Mouse (Mus musculus): ENCODE measurements at regions not wholly inside any gene's neighbourhood (a gene's known extent, or its start where the extent isn't known, plus 50 kb on each side); places are given as distances from the start of the nearest gene placed in this dataset.
A peak's percentile ranks its signal among the peaks of the same experiment; 100 is the strongest.

- DNase-seq (ENCODE audit: low spot score in 2 of 2): no peak
Observed at GRCm38 (mm10) chr4:66622650-66623394, 204.6 kb upstream of the Tlr4 start.

- DNase-seq (ENCODE audit: low spot score in 2 of 2): no peak
Observed at GRCm38 (mm10) chr4:66618811-66619440, 208.5 kb upstream of the Tlr4 start.

GRCm38 (mm10) chr4:66617743-66618736 is 209.3 kb upstream of the Tlr4 start:
- no peak for DNase-seq (ENCODE audit: low spot score in 2 of 2)

- no peak for DNase-seq (ENCODE audit: low spot score in 2 of 2)
Observed at GRCm38 (mm10) chr4:66617101-66617500, 210.3 kb upstream of the Tlr4 start.

- DNase-seq (ENCODE audit: low spot score in 2 of 2): no peak
Observed at GRCm38 (mm10) chr4:66604849-66605248, 200.4 kb upstream of the Astn2 start.

GRCm38 (mm10) chr4:66598737-66599136 is 194.3 kb upstream of the Astn2 start:
- DNase-seq (ENCODE audit: low spot score in 2 of 2): no peak

- DNase-seq (ENCODE audit: low spot score in 2 of 2): no peak
Observed at GRCm38 (mm10) chr4:66586647-66587046, 182.2 kb upstream of the Astn2 start.

- no peak for DNase-seq (ENCODE audit: low spot score in 2 of 2)
Observed at GRCm38 (mm10) chr4:66586166-66586565, 181.8 kb upstream of the Astn2 start.

GRCm38 (mm10) chr4:66556936-66557335 is 152.5 kb upstream of the Astn2 start:
- no peak for DNase-seq (ENCODE audit: low spot score in 2 of 2)

GRCm38 (mm10) chr4:66550306-66551104 is 146.1 kb upstream of the Astn2 start:
- DNase-seq (ENCODE audit: low spot score in 2 of 2): peak in 1 of 2 experiments; percentile 17

- DNase-seq (ENCODE audit: low spot score in 2 of 2): no peak
Observed at GRCm38 (mm10) chr4:66542833-66543436, 138.5 kb upstream of the Astn2 start.

- no peak for DNase-seq (ENCODE audit: low spot score in 2 of 2)
Observed at GRCm38 (mm10) chr4:66524456-66524855, 120.0 kb upstream of the Astn2 start.

- no peak for DNase-seq (ENCODE audit: low spot score in 2 of 2)
Observed at GRCm38 (mm10) chr4:66523886-66524245, 119.5 kb upstream of the Astn2 start.

GRCm38 (mm10) chr4:66523238-66523885 is 119.0 kb upstream of the Astn2 start:
- DNase-seq (ENCODE audit: low spot score in 2 of 2): peak; percentile 52 to 77

- DNase-seq (ENCODE audit: low spot score in 2 of 2): peak in 1 of 2 experiments; percentile 21
Observed at GRCm38 (mm10) chr4:66522097-66522809, 117.8 kb upstream of the Astn2 start.

GRCm38 (mm10) chr4:66520796-66521195 is 116.4 kb upstream of the Astn2 start:
- no peak for DNase-seq (ENCODE audit: low spot score in 2 of 2)

- DNase-seq (ENCODE audit: low spot score in 2 of 2): peak in 1 of 2 experiments; percentile 27
Observed at GRCm38 (mm10) chr4:66515815-66516214, 111.4 kb upstream of the Astn2 start.

GRCm38 (mm10) chr4:66483496-66483895 is 79.1 kb upstream of the Astn2 start:
- peak in 1 of 2 experiments; percentile 20 for DNase-seq (ENCODE audit: low spot score in 2 of 2)

- peak; percentile 47 to 89 for DNase-seq (ENCODE audit: low spot score in 2 of 2)
Observed at GRCm38 (mm10) chr4:66482495-66483291, 78.3 kb upstream of the Astn2 start.

All from cerebellum, postnatal 4 days (tissue).